Mouse (Mus musculus) hindbrain, embryonic 16.5 days (tissue): ENCODE measurements around the gene Rsrc1. TPM values are rescaled to one million over a fixed set of nuclear protein-coding genes. Genes with fewer than 3 reads are reported as not detected.

Experiments
- ATAC-seq: fragments of 200-750 bp; cut with Nextera tagmentation; 2 replicates; pipeline ENCODE4 v1.8.0; 2017; ENCODE audit warnings: moderate TSS enrichment, moderate library complexity
- H3K27ac ChIP-seq: fragments of 300-500 bp; sonication (generic); 2 replicates; pipeline ENCODE4 v1.5.1; 2014; ENCODE audit warnings: low read depth, mild to moderate bottlenecking, control low read depth, low read length, moderate library complexity
- H3K27me3 ChIP-seq: fragments of 300-500 bp; sonication (generic); replicated peaks from 2 replicates; pipeline ENCODE4 v1.6.1; 2014; ENCODE audit warnings: low read length; ENCODE audit not compliant: control insufficient read depth, insufficient read depth
- H3K36me3 ChIP-seq: fragments of 300-500 bp; sonication (generic); 2 replicates; pipeline ENCODE4 v1.6.1; 2014; ENCODE audit warnings: mild to moderate bottlenecking, low read length, moderate library complexity, mixed read lengths; ENCODE audit not compliant: control insufficient read depth, insufficient read depth
- H3K4me1 ChIP-seq: fragments of 300-500 bp; sonication (generic); 2 replicates; pipeline ENCODE4 v1.6.1; 2014; ENCODE audit warnings: low read depth, low read length; ENCODE audit not compliant: control insufficient read depth, insufficient read depth
- H3K4me2 ChIP-seq: fragments of 300-500 bp; sonication (generic); 2 replicates; pipeline ENCODE4 v1.6.1; 2014; ENCODE audit warnings: mild to moderate bottlenecking, low read length, control low read depth, moderate library complexity
- H3K4me3 ChIP-seq: fragments of 300-500 bp; sonication (generic); 2 replicates; pipeline ENCODE4 v1.5.1; 2014; ENCODE audit warnings: mild to moderate bottlenecking, low read length, control low read depth, moderate library complexity
- H3K9ac ChIP-seq: fragments of 300-500 bp; sonication (generic); 2 replicates; pipeline ENCODE4 v1.6.1; 2014; ENCODE audit warnings: low read depth, mild to moderate bottlenecking, control low read depth, low read length, moderate library complexity
- H3K9me3 ChIP-seq: fragments of 300-500 bp; sonication (generic); 2 replicates; pipeline ENCODE4 v1.6.1; 2014; ENCODE audit warnings: mild to moderate bottlenecking, low read length, moderate library complexity; ENCODE audit not compliant: control insufficient read depth
- WGBS: fragments of 180-500 bp; shearing (Covaris S2); extraction: QIAGEN DNeasy Blood & Tissue Kit; methylation state at CpG from one replicate; pipeline ENCODE4 v1.1.7; 2014; 5-methylcytosine and 5-hydroxymethylcytosine counted together
- polyA plus RNA-seq: library from polyadenylated mRNA; unstranded; fragments of >200 nt; fragmentation: Nextera tagmentation; extraction: Ambion mirVana; gene quantifications from 2 replicates; pipeline ENCODE4 v1.2.1, GENCODE M21; 2015

The Rsrc1 gene
- polyA plus RNA-seq, 1 experiment from 2014 or later: 30.4 TPM

DNA sequence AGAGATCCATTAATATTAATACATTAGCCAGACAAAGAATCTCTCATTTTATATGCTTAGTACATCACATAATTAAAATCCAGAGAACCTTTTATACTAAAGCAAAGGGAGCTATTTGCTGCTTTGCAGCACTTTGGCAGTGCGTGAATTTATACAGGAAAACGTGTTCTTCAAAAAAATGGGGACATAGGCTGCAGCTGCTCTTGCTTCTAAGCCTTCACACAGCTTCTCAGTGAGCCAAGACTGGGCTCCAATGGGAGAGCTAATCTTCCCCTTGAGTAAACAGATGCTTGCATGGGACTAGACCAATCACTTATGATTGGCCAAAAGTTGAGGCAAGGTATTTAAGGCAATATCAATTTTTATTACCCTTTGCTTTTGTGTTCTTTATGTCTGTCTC, 365.5 kb downstream of the Rsrc1 start:
- no peaks in the 10 kb centered on the region for H3K9me3 ChIP-seq
- no peak overlapping the region for H3K4me2 ChIP-seq
- 54% methylated on average over 2 of the region's 2 CpGs for WGBS
- H3K4me3 ChIP-seq: no peak overlapping the region
- H3K4me1 ChIP-seq: no peaks in the 10 kb centered on the region
- H3K27ac ChIP-seq: no peak overlapping the region
- H3K36me3 ChIP-seq: no peaks in the 10 kb centered on the region
- no peaks in the 10 kb centered on the region for H3K27me3 ChIP-seq
- ATAC-seq: no peak
- H3K9ac ChIP-seq: no peak overlapping the region

DNA sequence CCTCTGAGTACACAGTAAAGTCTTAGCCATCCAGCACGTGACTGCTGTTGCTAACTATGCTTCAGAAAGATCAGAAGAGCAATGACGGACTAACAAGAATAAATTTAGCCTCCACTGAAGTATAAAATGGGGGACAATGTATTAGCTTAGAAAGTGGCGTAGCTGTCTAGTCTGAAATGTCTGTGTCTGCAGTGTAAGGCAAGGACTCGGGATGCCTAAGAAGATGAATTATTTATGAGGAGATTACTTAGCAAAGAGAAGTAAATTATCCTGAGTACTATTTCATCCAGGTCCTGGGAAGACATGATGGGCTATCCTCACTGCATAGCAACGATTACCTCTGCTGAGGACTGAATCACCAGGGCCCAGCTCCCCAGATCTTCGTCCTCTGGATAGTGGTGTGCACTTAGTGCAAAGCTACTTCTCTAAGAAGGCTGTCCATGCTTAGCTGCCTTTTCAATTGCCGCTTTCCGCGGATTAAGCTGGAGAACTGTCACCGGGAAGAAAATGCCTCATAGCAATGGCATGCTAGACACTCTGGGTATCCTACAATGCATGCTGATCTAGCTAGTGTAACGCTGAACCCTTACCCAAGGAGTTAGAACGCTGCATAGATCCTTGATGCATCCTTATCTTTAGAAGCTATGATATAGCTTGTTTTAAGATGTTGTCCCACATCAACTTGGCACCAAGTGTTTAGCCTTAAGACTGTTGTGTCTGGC, 370.4 kb downstream of the Rsrc1 start:
- no peak overlapping the region for H3K27ac ChIP-seq
- no peaks in the 10 kb centered on the region for H3K27me3 ChIP-seq
- peak; percentile 51; the same call in 1 of the 2 replicates for ATAC-seq
- H3K36me3 ChIP-seq: no peaks in the 10 kb centered on the region
- no peak overlapping the region for H3K4me2 ChIP-seq
- WGBS: 68% methylated on average over 12 of the region's 12 CpGs
- H3K4me3 ChIP-seq: no peak overlapping the region
- H3K4me1 ChIP-seq: no peaks in the 10 kb centered on the region
- H3K9ac ChIP-seq: no peak overlapping the region
- H3K9me3 ChIP-seq: no peaks in the 10 kb centered on the region

DNA sequence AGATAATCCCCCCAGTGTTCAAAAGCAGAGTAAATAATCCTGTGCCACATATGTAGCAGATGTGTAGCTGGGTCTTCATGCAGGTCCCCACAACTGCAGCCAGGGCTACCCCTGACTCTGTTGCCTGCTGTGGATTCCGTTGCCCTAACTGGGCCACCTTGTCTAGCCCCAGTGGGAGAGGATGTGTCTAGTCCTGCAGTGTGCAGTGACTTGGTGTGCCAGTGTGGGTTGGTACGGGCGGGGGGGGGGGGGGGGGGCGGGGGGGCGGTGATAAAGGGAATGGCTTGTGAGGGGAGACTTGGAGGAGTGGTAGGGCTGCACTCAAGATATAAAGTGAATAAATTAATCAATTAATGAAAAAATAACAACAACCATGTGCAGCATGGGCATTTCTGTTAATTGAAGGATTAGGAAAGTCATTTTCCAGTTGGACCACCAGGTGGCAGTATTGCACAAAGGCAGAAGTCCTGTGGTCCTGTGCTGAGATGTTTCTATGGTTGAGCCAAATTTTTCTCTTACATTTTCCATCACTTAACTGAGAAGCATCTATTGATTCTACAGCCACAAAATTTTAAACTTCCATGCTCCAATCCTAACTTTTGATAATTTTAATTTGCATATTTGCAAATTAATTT, 371.1 kb downstream of the Rsrc1 start:
- Histone ChIP-seq H3K4me3 (no peak overlapping the region), H3K4me2 (no peak overlapping the region), H3K27me3 (no peaks in the 10 kb centered on the region), H3K36me3 (no peaks in the 10 kb centered on the region), H3K4me1 (no peaks in the 10 kb centered on the region), H3K9ac (no peak overlapping the region), H3K27ac (no peak overlapping the region), H3K9me3 (no peaks in the 10 kb centered on the region)
- WGBS: 11% methylated on average over 2 of the region's 5 CpGs
- peak; percentile 83 for ATAC-seq

DNA sequence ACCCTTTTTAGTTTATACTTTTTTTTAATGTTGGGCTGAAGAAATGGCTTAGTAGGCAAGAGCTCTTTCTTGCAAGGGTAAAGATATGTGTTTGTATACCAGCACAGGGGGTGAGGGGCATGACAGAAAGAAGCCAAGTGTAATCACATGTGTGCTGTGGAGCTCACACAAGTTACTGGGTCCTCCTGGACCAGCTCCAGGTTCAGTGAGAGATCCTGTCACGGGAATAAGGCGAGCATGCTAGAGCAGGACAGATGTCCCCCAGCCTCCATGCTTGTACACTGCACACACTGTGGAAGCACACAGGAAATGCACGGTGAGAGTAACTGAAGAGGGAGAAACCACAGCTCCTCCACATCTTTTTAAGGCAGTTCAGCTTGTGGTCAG, 371.6 kb downstream of the Rsrc1 start:
- no peak overlapping the region for H3K27ac ChIP-seq
- H3K4me1 ChIP-seq: no peaks in the 10 kb centered on the region
- no peaks in the 10 kb centered on the region for H3K9me3 ChIP-seq
- H3K36me3 ChIP-seq: no peaks in the 10 kb centered on the region
- peak; percentile 68 for ATAC-seq
- no peak overlapping the region for H3K4me3 ChIP-seq
- no peak overlapping the region for H3K9ac ChIP-seq
- WGBS: 87% methylated on average over 3 of the region's 3 CpGs
- H3K4me2 ChIP-seq: no peak overlapping the region
- no peaks in the 10 kb centered on the region for H3K27me3 ChIP-seq

DNA sequence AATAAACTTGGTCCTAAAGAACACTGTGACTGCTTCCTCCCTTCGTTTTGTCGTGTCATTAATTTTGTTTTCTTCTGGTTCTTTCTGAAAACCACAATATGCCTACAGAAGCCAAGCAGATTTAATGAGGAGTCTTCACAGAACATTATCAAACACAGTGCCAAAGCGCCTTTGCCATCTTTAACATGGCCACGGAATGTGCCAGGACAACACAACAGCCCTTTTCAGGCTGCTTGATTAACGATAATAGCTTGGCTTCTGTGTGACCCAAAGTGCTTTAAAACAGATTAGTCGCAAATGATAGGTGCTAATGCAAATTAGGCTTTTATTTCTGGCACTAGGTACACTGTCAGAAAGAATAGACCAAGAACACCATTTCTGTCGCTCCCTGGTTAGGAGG, 377.2 kb downstream of the Rsrc1 start:
- 54% methylated on average over 7 of the region's 7 CpGs for WGBS
- no peak for ATAC-seq
- Histone ChIP-seq H3K4me2 (no peak overlapping the region), H3K36me3 (no peaks in the 10 kb centered on the region), H3K9me3 (no peaks in the 10 kb centered on the region), H3K4me3 (no peak overlapping the region), H3K27ac (no peak overlapping the region), H3K4me1 (no peaks in the 10 kb centered on the region), H3K9ac (no peak overlapping the region), H3K27me3 (no peaks in the 10 kb centered on the region)

DNA sequence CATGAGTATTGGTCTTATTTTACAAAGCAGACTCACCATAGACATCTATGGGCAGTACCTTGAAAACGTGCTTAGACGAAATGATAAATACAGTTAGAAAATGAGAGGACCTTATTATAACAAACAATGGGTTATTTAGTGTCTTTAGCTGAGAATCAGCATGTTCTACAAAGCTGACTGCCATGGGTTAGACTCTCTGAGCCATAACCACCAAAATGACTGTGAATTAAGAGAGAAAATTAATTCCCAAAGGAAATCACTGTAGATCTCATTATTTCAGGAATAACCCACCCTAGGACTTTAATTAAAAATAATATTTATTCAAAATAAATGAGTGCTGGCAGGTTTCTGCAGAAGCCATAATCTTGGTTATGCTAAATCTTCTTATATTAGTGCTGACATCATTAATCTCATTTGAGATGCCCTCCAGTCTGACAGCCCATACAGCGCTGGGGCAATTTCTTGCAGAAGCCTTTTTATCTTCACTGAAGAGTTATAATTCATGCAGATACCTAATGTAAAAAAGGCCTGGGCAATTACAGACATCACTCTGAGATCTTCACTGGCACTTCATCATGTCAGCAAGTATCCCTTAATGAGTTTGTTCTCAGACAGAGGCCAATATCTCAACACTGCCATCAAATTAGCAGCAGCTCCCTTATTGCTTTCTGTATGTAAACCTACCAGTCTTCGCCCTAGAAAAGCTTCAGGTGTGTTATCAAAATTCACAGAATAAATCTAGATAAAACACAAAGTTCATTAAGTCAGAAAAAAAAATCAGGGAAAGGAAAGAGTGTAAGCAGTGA, 385.1 kb downstream of the Rsrc1 start:
- no peak overlapping the region for H3K4me2 ChIP-seq
- no peaks in the 10 kb centered on the region; the same call in 1 of the 2 replicates for H3K27me3 ChIP-seq
- no peak overlapping the region for H3K4me3 ChIP-seq
- no peak overlapping the region for H3K9ac ChIP-seq
- H3K9me3 ChIP-seq: no peaks in the 10 kb centered on the region
- no peaks in the 10 kb centered on the region for H3K4me1 ChIP-seq
- peak; percentile 76 for ATAC-seq
- WGBS: 61% methylated on average over 4 of the region's 4 CpGs
- H3K36me3 ChIP-seq: no peaks in the 10 kb centered on the region
- no peak overlapping the region for H3K27ac ChIP-seq

DNA sequence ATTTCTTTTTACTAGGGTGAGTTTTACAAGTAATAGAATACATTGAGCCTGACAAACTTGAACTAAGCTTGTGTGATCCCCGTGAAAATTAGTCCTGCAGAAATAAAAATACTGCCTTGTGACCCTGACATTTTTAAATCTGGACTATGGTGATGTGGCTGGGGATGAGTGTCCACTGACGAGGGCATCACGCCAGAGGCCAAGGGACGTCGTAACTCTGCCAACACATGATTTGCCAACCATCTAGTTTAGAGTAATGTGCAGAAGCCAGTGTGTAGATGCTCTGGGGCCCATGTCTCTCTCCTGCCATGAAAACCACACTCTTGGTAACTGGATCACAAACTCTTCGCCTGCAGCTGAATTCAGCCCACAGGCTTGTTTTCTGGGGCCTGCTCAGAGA, 386.3 kb downstream of the Rsrc1 start:
- no peaks in the 10 kb centered on the region for H3K9me3 ChIP-seq
- no peak overlapping the region for H3K27ac ChIP-seq
- 76% methylated on average over 6 of the region's 6 CpGs for WGBS
- H3K9ac ChIP-seq: no peak overlapping the region
- H3K4me2 ChIP-seq: no peak overlapping the region
- no peak overlapping the region for H3K4me3 ChIP-seq
- no peak for ATAC-seq
- H3K27me3 ChIP-seq: peaks cover 3% of the 10 kb centered on the region; the same call in 1 of the 2 replicates
- no peaks in the 10 kb centered on the region for H3K36me3 ChIP-seq
- no peaks in the 10 kb centered on the region for H3K4me1 ChIP-seq

DNA sequence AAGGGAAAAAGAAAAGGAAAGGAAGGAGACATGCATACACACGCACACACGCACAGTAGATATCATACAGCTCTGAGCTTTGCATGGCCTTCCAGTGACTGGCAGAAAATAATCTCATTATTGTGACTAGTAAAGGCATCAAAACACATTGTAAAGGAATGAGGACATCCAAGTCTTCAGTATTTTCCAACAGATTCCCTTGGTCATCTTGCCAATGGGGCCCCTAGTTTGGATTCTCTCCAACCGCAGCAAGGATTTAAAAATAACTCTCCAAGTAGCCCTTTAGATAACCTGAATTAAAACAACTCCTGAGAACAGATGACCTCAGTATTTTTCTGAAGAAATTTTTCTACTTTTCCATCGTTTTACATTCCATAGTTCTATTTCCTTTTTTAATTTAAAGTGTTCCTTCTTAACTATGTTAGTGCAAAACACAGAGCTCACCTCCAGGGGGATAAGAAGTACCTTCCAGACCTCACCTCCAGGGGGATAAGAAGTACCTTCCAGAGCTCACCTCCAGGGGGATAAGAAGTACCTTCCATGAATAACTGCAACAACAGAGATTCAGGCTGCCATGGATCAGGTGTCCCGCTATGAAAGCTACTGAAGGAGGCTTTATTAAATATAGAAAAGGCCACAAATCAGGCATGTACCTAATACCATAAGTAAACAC, 388.4 kb downstream of the Rsrc1 start:
- Histone ChIP-seq H3K9me3 (no peaks in the 10 kb centered on the region), H3K4me2 (no peak overlapping the region), H3K36me3 (no peaks in the 10 kb centered on the region), H3K9ac (no peak overlapping the region), H3K27ac (no peak overlapping the region), H3K4me1 (peaks cover 3% of the 10 kb centered on the region; the same call in 1 of the 2 replicates), H3K27me3 (peaks cover 3% of the 10 kb centered on the region; the same call in 1 of the 2 replicates), H3K4me3 (no peak overlapping the region)
- ATAC-seq: no peak
- 84% methylated on average over 5 of the region's 5 CpGs for WGBS

DNA sequence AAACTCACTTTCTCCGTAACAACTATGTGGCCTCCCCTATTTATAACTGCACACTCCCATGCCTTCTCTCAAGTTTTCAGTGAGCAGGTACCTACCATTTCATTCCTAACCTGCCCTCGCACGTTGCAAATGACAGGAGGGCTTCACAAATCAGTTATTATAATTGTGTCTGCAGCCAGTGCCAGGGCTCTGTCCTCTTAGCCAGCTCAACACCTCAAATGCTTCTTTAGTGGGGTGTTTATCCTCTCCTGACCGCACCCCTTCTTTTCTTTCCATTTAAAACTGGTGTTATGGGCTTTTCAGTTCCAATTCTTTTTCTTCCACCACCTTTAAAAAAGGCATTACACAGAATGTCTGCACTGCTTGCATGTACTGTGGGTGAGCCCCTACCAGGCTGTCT, 391.0 kb downstream of the Rsrc1 start:
- ATAC-seq: no peak
- H3K27ac ChIP-seq: no peak overlapping the region
- H3K4me3 ChIP-seq: no peak overlapping the region
- H3K9ac ChIP-seq: no peak overlapping the region
- H3K9me3 ChIP-seq: no peaks in the 10 kb centered on the region
- no peak overlapping the region for H3K4me2 ChIP-seq
- H3K36me3 ChIP-seq: no peaks in the 10 kb centered on the region
- H3K4me1 ChIP-seq: peaks cover 4% of the 10 kb centered on the region; the same call in 1 of the 2 replicates
- peaks cover 3% of the 10 kb centered on the region for H3K27me3 ChIP-seq
- 78% methylated on average over 4 of the region's 4 CpGs for WGBS
